Mouse (Mus musculus): ENCODE results near the gene Mindy1.
A peak's percentile ranks its signal among the peaks of the same experiment; 100 is the strongest.

Mindy1 gene

DNA sequence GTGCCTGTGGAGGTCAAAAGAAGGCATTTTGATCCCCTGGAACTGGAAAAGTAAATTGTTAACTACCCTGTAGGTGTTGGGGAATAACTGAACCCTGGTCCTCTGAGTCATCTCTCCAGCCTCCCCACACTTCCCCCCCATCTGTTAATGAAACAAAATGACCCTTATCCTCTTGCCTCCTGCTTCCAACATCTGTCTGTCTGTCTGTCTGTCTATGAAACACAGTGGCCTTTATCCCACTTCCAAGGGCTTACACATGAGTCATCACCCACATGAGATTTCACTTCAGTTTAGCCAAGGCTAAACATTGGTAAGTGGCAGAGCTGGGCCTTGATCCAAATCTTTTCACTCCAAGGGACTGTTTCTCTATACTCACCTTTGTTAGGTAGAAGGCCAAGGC, 13.3 kb upstream of the Mindy1 start:
- DNase-seq (ENCODE audit: low spot score in 2 of 2), result no peak

DNA sequence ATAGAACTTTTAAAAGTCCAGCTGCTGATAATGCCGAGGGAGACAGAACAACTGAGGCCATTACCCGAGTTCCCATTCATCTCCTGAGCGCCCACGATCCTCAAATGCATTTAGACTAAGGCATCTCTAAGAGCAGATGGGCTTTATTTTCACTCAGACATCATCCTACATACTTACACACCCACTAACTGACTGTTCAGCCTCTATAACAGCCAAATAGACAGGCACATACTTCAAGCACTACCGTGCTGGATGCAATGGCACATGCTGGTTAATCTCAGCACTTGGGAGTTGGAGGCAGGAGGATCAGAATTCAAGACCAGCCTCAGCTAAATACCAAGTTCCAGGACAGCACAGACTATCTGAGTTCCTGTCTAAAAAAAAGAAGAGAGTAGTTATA, 11.4 kb upstream of the Mindy1 start:
- DNase-seq (ENCODE audit: low spot score in 2 of 2), result no peak

DNA sequence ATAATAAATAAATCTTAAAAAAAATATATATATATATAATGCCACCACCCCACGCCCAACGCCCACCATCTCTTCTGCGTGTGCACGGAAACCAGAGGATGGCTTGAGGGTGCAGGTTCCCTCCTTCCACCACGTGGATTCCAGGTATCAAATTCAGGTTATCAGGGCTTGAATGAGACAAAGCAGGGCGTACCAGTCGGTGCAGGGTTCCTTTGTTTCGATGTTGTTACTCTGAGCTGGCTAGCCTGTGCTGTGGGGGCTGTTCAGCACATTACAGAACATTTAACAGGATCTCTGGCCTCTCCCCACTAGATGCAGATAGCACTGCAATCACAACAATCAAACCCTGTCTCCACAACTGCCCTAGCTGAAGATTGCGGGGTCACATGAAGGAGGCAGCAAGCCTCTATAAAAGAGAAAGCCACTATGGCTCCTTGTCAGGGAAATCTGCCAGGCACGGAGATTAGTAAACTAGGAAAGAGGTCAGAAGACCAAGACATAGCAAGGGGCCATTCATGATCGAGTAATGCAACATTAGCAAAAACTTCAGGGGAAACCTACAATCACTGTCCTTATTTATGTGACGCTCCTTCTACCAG, 10.3 kb upstream of the Mindy1 start:
- no peak for DNase-seq (ENCODE audit: low spot score in 2 of 2)

DNA sequence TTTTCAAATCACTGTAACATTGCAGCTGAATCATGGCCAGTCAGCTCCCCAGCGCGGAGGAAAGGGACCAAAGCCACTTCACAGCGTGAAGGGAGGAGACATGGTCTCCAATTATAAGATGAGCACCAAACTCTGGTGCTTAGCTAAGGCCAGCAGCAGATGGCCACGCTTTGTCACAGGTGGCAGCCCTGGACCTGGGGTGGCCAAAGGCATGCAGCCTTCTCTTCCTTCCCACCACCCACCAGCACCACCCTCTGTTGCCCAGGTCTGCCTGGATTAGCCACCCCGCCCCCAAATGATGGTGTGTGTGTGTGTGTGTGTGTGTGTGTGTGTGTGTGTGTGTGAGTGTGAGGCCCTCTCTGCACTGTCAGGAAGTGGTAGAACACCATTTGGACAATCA, 7.7 kb upstream of the Mindy1 start:
- no peak for DNase-seq (ENCODE audit: low spot score in 2 of 2)

DNA sequence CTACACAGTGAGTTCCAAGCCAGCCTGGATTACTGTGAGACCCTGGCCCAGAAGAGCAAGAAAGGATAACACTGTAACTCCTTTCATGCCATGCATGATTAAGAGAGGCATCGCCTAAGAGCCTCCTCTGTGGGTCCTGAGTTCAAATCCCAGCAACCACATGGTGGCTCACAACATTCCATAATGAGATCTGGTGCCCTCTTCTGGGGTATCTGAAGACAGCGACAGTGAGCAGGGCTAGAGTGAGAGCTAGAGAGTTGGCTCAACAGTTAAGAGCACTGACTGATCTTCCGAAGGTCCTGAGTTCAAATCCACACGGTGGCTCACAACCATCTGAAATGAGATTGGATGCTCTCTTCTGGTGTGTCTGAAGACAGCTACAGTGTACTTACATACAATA, 6.7 kb upstream of the Mindy1 start:
- no peak for DNase-seq (ENCODE audit: low spot score in 2 of 2)

GRCm38 (mm10) chr3:95275161-95275560, 6.0 kb upstream of the Mindy1 start:
- DNase-seq (ENCODE audit: low spot score in 2 of 2), result no peak

DNA sequence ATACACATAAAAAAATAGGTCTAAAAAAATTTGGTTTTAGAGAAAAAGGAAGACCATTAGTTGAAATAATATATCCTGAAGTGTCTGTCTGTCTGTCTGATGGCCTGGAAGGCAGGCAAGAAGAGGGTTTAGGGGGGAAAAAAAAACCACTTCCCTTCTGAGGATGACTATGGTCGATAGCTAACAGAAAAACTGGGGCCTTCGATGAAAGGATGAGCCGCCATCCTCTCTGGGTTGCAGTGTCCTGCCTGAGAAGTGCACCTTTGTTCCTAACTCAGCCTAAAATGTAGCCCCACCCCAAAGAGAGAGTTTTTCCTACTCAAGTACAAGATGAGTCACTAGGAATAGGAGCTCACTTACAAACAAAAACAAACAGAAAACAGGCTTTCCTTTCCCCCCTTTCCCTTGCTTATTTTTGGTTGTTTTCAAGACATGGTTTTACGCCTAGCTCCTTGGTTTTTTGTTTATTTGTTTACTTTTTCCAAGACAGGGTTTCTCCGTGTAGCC, 4.7 kb upstream of the Mindy1 start:
- DNase-seq (ENCODE audit: low spot score in 2 of 2), result no peak

GRCm38 (mm10) chr3:95277149-95277551, 4.0 kb upstream of the Mindy1 start:
- no peak for DNase-seq (ENCODE audit: low spot score in 2 of 2)

DNA sequence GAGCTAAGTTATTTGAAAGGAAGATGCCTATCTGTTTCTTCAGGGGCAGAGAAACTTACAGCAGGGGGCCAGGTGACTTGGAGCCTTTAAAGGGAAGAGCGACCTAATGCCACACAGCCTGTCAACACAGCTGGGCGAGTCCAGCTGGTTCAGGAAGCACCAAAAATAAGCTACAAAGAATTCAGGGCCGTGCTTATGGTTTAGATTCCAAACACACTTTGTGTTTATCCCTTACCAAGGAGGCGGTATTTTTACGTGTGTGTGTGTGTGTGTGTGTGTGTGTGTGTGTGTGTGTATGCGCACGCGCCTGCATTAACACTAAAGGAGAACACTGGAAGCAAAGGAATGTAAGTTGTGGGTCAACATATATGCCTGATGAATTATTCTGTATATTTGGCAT, 398 bp upstream of the Mindy1 start:
- no peak for DNase-seq (ENCODE audit: low spot score in 2 of 2)

DNA sequence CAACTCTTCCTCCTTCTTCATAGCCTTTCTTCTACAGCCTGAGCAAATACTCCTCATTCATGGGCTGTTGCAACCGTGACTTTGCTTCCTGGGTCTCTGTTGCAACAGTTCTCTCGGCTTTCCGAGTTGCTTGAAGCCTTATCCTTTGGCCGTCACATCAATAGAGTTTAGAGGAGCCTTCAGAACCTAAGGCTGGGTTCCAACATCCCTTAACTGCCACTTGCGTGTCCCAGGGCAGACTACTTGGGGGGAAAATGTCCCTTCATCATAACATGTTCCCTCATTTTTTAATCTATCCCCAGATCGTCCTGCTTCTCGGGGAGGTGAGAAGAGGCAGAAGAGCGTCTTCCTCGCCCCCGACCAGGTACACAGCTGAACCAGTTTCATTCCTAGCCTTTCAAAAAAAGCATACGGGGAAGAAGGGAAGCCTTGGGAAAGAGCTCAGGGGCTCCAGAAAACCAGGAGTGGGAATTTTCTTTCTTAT, 1.3 kb downstream of the Mindy1 start:
- DNase-seq (ENCODE audit: low spot score in 2 of 2), result no peak

DNA sequence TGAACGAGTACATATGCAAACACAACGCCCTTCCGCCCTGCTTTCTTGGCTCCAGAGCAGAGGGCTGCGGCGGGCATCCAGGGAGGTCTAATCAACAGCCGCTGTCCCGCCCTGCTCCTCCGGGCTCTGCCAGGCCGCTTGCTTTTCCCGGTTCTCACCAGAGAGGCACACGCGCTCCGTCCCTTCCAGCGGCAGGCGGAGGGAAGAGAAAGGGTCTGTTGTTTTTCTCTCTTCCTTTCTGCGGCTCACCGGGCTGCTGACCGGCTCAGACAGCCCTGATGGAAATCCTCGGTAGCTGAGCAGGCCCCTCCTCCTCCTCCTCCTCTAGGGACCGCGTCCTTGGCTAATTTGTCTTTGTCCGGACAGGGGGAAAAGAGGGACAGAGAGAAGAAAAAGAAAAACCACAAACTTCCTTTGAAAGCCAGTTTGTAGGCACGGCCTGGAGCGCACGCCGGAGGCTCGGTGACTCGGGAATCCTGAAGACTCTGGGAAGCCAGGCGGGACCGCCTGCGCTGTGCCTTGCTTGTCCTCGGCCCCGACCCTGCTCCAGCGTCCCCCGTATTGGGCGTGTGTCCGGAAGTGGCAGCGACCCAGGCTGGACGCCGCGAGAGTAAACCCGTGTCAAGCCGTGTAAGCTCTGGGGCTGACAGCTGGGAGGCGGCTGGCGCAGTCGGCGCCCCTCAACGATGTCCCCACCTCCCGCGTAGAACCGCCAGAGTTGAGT, 1.9 kb downstream of the Mindy1 start:
- peak; percentile 79 to 86 for DNase-seq (ENCODE audit: low spot score in 2 of 2)

DNA sequence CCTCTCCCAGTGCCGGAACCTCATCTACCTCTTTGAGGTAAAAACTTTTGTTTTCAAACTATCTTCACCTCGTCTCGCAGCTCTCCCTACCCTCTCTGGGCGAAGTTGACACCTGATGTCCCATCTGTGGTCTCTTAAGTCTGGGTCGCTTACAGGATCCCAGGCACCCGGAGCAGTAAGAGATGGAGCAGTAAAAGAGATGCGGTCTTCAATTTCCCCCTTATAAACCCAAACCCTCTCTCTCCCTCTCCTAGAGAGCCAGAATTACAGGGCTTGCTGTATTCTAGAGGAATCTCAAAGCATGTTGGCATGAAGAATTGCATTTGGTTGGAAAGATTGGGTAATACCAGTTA, 2.4 kb downstream of the Mindy1 start:
- DNase-seq (ENCODE audit: low spot score in 2 of 2), result no peak

DNA sequence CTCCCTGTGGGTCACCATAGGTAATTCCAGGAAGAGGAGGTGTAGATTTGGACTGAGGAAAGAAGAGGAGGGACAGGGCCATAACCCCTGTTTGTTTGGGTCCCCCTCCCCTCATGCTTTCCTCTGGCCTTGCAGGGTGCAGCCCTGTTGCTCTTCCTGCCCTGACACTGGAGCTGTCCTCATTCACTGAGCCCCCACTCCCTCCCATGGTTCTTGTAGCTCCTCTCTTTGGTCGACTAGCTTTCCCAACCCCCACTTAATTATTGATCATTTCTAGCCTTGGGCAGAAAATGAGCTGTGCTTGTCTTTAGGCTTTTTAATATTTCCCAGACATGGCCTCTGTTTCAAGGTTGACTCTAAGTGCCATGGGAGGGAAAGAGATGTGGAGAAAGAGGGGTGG, 2.9 kb downstream of the Mindy1 start:
- no peak for DNase-seq (ENCODE audit: low spot score in 2 of 2)

GRCm38 (mm10) chr3:95284501-95285281, 3.5 kb downstream of the Mindy1 start:
- DNase-seq (ENCODE audit: low spot score in 2 of 2), result no peak

DNA sequence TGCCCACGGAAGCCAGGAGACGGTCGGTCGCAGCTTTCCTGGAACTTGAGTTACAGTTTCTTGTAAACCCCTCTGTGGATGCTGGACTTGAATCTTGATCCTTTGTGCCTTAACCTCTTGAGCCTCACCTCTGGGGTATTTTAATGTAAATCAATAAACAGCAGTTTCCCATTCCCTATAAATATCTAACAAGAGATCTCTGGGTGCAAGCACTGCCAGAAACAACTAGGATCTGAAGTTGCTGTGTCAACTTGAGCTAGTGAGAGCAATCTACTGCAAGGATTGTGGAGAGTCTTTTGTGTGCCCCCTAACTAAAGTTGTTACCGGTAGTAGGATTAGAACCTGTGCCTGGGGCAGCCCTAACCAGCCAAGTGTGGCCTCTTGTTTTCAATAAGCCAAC, 4.2 kb downstream of the Mindy1 start:
- DNase-seq (ENCODE audit: low spot score in 2 of 2), result no peak

DNA sequence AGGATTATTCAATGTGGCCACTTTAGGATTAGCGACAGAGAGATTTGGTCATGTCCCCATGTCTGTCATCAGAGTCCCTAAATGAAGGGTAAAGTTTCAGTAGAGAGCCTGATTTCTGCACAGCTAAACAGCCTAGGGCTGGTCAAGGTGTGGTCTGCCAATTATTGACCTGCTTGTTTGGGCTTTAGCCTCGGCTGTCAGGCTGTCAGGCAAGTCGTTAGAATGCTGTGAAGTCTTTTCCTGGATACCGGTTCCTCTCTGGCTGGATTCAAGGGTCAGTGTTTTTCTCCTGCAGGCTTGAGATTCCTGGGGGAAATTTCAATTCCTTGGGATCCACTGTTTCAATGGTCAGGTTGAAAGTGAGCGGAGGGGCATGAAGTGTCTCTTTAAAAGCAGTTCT, 4.9 kb downstream of the Mindy1 start:
- no peak for DNase-seq (ENCODE audit: low spot score in 2 of 2)

GRCm38 (mm10) chr3:95286510-95286909, 5.4 kb downstream of the Mindy1 start:
- no peak for DNase-seq (ENCODE audit: low spot score in 2 of 2)

- no peak for DNase-seq (ENCODE audit: low spot score in 2 of 2)
These were observed 6.4 kb downstream of the Mindy1 start for GRCm38 (mm10) chr3:95287541-95287940.

GRCm38 (mm10) chr3:95289419-95289818, 8.3 kb downstream of the Mindy1 start:
- no peak for DNase-seq (ENCODE audit: low spot score in 2 of 2)

- no peak for DNase-seq (ENCODE audit: low spot score in 2 of 2)
These were observed 9.0 kb downstream of the Mindy1 start for GRCm38 (mm10) chr3:95290156-95290555.

DNA sequence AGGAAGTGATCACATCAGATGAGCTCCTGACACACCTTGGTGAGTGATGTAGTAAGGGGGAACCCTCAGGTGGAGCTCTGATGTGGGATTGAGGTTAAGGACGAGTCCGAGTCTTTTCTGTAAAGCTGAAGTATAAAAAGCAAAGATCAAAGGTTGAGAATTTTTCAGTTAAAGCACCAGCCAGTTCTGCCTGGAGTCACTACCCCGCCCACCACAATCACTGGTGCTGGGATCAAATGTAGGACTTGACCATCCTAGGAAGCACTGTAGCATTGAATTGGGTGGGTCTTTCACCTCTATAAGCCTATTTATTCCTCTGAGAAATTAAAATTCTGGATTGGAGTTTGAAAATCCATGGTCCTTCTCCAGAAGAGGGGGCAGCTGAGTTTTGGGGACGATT, 9.9 kb downstream of the Mindy1 start:
- no peak for DNase-seq (ENCODE audit: low spot score in 2 of 2)

DNA sequence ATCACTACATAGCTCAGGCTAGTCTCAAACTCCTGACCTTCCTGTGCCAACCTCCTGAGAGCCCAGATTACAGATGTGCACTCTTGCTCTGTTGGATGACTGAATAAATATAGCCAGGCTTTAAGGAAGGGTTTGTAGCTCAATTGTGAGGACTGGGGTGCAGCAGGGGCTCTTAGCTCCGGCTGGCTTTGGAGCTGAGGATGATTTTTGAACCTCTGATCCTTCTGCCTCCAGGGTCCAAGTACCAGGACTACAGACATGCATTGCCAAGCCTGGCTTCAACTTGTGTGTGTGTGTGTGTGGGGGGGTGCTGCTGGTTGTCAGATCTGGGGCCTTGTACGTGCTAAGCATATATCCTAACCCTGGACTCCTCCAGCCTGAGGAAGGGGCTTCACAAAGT, 11.8 kb downstream of the Mindy1 start:
- no peak for DNase-seq (ENCODE audit: low spot score in 2 of 2)

DNA sequence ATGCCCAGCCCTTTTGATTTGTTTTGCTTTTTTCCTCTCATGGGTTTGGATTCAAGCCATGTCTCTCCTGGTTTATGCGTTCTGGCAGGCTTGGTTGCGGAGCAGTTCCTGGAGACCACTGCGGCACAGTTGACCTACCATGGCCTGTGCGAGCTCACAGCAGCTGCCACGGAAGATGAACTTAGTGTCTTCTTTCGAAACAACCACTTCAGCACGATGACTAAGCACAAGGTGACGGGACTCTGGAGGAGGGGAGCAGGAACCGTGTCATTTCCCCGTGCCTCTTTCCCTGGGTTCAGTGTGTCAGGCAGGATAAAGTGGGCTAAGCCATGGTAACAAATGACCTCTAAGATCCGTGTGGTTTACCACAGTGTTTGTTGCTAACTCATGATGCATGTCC, 12.4 kb downstream of the Mindy1 start:
- no peak for DNase-seq (ENCODE audit: low spot score in 2 of 2)
